Mouse (Mus musculus) C2C12 (cell line): ENCODE measurements around the gene Mroh3. TPM values are rescaled to one million over a fixed set of nuclear protein-coding genes. Genes with fewer than 3 reads are reported as not detected.

Experiments
- H3K27me3 ChIP-seq: one replicate; pipeline ENCODE4 v1.6.1; 2011; ENCODE audit not compliant: control insufficient read depth, insufficient read depth, insufficient read length
- H3K36me3 ChIP-seq: one replicate; pipeline ENCODE4 v1.6.1; 2011; ENCODE audit not compliant: control insufficient read depth, insufficient read depth
- H3K4me3 ChIP-seq: one replicate; pipeline ENCODE4 v1.5.1; 2011; ENCODE audit warnings: mild to moderate bottlenecking, control low read depth; ENCODE audit not compliant: poor library complexity, insufficient read depth, severe bottlenecking
- H3K79me2 ChIP-seq: one replicate; pipeline ENCODE4 v1.6.1; 2011; ENCODE audit not compliant: control insufficient read depth, insufficient read depth
- H3K79me3 ChIP-seq: one replicate; pipeline ENCODE4 v1.6.1; 2011; ENCODE audit warnings: low read depth, control low read depth
- H3ac ChIP-seq: one replicate; pipeline ENCODE3; 2011; ENCODE audit warnings: low read depth; ENCODE audit not compliant: control insufficient read depth, insufficient read length
- CEBPB ChIP-seq: IDR thresholded peaks from one replicate; pipeline ENCODE4 v1.6.1; 2011; ENCODE audit warnings: low read depth, mild to moderate bottlenecking, control low read depth, moderate library complexity
- CTCF ChIP-seq: IDR thresholded peaks from one replicate; pipeline ENCODE4 v1.5.1; 2011; ENCODE audit not compliant: control insufficient read depth, insufficient read depth, insufficient read length
- FOSL1 ChIP-seq: IDR thresholded peaks from one replicate; pipeline ENCODE4 v1.8.0; 2011; ENCODE audit warnings: mild to moderate bottlenecking, low read length; ENCODE audit not compliant: poor library complexity, insufficient read depth, severe bottlenecking
- MAX ChIP-seq: IDR thresholded peaks from one replicate; pipeline ENCODE4 v1.6.1; 2011; ENCODE audit warnings: mild to moderate bottlenecking, control low read depth
- MYOD1 ChIP-seq: IDR thresholded peaks from one replicate; pipeline ENCODE4 v1.6.1; 2011; ENCODE audit warnings: low read depth; ENCODE audit not compliant: control insufficient read depth, insufficient read length
- MYOG ChIP-seq: IDR thresholded peaks from one replicate; pipeline ENCODE4 v1.6.1; 2011; ENCODE audit not compliant: control insufficient read depth, insufficient read length; ENCODE audit errors: extremely low read depth
- USF1 ChIP-seq: IDR thresholded peaks from one replicate; pipeline ENCODE4 v1.6.1; 2011; ENCODE audit warnings: low read depth, mild to moderate bottlenecking, control low read depth, moderate library complexity
- polyA plus RNA-seq: library from polyadenylated mRNA; unstranded; fragments of >200 nt; fragmentation: generic; extraction: Trizol; gene quantifications from one replicate; pipeline ENCODE4 v1.2.1, GENCODE M21; 2012; ENCODE audit warnings: missing spikeins

Mroh3 gene
- polyA plus RNA-seq, 1 experiment = not detected

DNA sequence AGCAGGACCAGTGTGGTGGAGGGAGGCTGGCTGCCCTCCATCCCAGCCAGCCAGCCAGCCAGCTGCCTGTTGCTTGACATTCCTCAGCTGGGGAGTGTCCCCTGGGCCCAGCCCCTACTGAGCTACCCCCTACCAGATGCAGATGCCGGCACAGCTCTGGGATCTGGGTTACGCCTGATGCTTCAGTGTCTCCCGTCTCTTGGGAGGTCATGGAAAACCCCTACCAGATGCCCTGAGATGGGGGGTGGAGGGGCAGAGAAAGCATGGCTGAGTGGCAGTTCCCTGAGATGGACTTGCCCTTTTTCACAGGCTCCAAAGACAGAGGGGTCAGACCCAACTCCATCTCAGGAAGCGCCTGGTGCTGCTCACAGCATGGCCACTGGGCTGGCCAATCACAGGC lies 76.1 kb downstream of the Mroh3 start:
- Histone ChIP-seq H3K4me3 (no peak overlapping the region), H3K27me3 (no peaks in the 10 kb centered on the region), H3K79me2 (no peaks in the 10 kb centered on the region)

DNA sequence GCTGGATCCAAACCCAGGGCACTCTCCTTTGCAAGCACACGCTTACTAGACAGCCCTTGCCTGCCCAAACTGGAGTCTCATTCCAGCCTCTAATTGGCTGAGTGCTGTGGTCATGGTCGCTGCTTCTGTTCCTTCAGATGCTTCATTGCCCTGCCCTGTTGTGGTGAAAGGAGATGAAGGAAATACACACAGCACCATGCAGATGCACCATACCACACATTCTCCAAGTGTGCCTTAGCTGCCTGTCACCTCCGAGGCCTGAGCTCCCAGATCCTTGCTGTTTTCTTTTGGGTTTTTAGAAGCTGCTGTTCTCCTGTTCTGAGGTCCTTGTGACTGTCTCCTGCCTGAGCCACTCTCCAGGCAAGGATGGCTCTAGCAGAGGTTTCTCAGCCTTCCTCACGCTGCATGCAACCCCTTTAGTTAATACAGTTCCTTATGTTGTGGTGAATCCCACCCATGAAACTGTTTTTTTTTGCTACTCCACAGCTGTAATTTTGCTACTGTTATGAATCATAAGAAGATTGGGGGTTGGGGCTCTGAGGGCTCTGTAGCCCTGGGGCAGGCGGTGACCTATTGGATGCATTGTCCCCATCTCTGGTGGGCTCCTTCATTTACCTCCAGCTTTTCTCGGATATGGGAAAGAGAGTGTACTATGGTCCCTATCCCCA lies 76.7 kb downstream of the Mroh3 start:
- H3K27me3 ChIP-seq = no peaks in the 10 kb centered on the region
- no peaks in the 10 kb centered on the region for H3K79me3 ChIP-seq
- no peak overlapping the region for H3K4me3 ChIP-seq
- TF ChIP-seq FOSL1 (no peak), CTCF (no peak), USF1 (no peak), MYOG (no peak)
- no peak overlapping the region for H3ac ChIP-seq
- H3K36me3 ChIP-seq = no peaks in the 10 kb centered on the region
- no peaks in the 10 kb centered on the region for H3K79me2 ChIP-seq

More for the DNA sequence above, 76.1 kb downstream of the Mroh3 start:
- H3K79me3 ChIP-seq = no peaks in the 10 kb centered on the region
- H3ac ChIP-seq = no peak overlapping the region
- no peaks in the 10 kb centered on the region for H3K36me3 ChIP-seq
- no peak for TF ChIP-seq FOSL1
- TF ChIP-seq MYOG = no peak
- no peak for TF ChIP-seq CTCF
- no peak for TF ChIP-seq USF1
- no peak for TF ChIP-seq MAX
- no peak for TF ChIP-seq MYOD1
- TF ChIP-seq CEBPB = no peak

GRCm38 (mm10) chr1:136135046-136135445 lies 77.6 kb downstream of the Mroh3 start:
- TF ChIP-seq FOSL1 (no peak), MYOD1 (no peak), CEBPB (no peak), MYOG (no peak), USF1 (no peak)
- no peak overlapping the region for H3K4me3 ChIP-seq

GRCm38 (mm10) chr1:136134547-136134946 lies 78.1 kb downstream of the Mroh3 start:
- H3K36me3 ChIP-seq = no peaks in the 10 kb centered on the region
- no peak overlapping the region for H3ac ChIP-seq
- H3K79me2 ChIP-seq = no peaks in the 10 kb centered on the region
- TF ChIP-seq CTCF (no peak), CEBPB (no peak), USF1 (no peak), FOSL1 (no peak), MAX (no peak), MYOD1 (no peak), MYOG (no peak)
- no peak overlapping the region for H3K4me3 ChIP-seq
- no peaks in the 10 kb centered on the region for H3K79me3 ChIP-seq
- no peaks in the 10 kb centered on the region for H3K27me3 ChIP-seq

More at GRCm38 (mm10) chr1:136135046-136135445, 77.6 kb downstream of the Mroh3 start:
- H3K36me3 ChIP-seq = no peaks in the 10 kb centered on the region
- H3K27me3 ChIP-seq = no peaks in the 10 kb centered on the region
- no peaks in the 10 kb centered on the region for H3K79me2 ChIP-seq
- H3ac ChIP-seq = no peak overlapping the region
- H3K79me3 ChIP-seq = no peaks in the 10 kb centered on the region

- Histone ChIP-seq H3K79me3 (no peaks in the 10 kb centered on the region), H3K79me2 (no peaks in the 10 kb centered on the region), H3ac (no peak overlapping the region), H3K36me3 (no peaks in the 10 kb centered on the region), H3K4me3 (no peak overlapping the region), H3K27me3 (no peaks in the 10 kb centered on the region)
- TF ChIP-seq CTCF (no peak), FOSL1 (no peak), CEBPB (no peak), MYOD1 (no peak), MYOG (no peak), MAX (no peak), USF1 (no peak)
Observed at GRCm38 (mm10) chr1:136133570-136134240, 78.9 kb downstream of the Mroh3 start.
